Mouse (Mus musculus) bone marrow macrophage, adult 2 months (primary cell): ENCODE data around the gene Slc9a1. TPM values are rescaled to one million over a fixed set of nuclear protein-coding genes. Genes with fewer than 3 reads are reported as not detected.
A peak's percentile ranks its signal among the peaks of the same experiment; 100 is the strongest.

Experiments used
- H3K27ac ChIP-seq: 2 replicates; pipeline ENCODE4 v1.5.1; 2012; ENCODE audit warnings: low read depth, low read length; ENCODE audit not compliant: insufficient read depth
- H3K4me1 ChIP-seq: 2 replicates; pipeline ENCODE4 v1.6.1; 2012; ENCODE audit warnings: low read length; ENCODE audit not compliant: control insufficient read depth, insufficient read depth
- H3K4me3 ChIP-seq: 2 replicates; pipeline ENCODE4 v1.5.1; 2012; ENCODE audit warnings: mild to moderate bottlenecking, low read length, moderate library complexity; ENCODE audit not compliant: insufficient read depth
- CTCF ChIP-seq: IDR thresholded peaks from 2 replicates; pipeline ENCODE4 v1.5.1; 2012; ENCODE audit warnings: low read depth, mild to moderate bottlenecking, low read length, moderate library complexity
- POLR2A ChIP-seq: IDR thresholded peaks from 2 replicates; pipeline ENCODE4 v1.6.1; 2012; ENCODE audit warnings: mild to moderate bottlenecking, low read depth, low read length, borderline replicate concordance
- polyA plus RNA-seq: library from polyadenylated mRNA; stranded (reverse); fragments of >200 nt; gene quantifications from 2 replicates; pipeline ENCODE4 v1.2.4, GENCODE M21; 2012; ENCODE audit not compliant: missing spikeins, insufficient read depth, insufficient read length

The Slc9a1 gene
- polyA plus RNA-seq, 1 experiment: 31.6 TPM

DNA sequence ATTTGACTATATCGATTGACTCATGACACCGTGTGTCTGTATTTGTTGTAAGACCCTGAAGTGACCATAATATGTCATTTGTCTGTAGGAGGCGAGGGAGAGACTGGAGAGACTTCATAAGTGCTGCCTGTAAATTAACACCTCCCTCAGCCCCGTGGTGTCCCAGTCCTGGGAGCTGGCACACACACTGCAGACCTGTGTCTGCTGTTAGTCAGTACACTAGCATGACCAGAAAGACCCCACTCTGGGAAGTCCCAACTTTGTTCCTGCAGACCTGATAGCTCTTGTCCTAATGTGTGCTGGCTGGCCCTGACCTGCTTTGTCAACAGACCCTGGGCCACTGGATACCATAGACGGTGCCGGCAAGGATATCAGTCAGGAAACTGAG is 2.8 kb downstream of the Slc9a1 start:
- H3K27ac ChIP-seq: no peak overlapping the region
- no peak for TF ChIP-seq POLR2A
- no peak for TF ChIP-seq CTCF
- H3K4me1 ChIP-seq: peaks cover 27% of the 10 kb centered on the region
- peak overlapping the region; percentile 72 for H3K4me3 ChIP-seq

DNA sequence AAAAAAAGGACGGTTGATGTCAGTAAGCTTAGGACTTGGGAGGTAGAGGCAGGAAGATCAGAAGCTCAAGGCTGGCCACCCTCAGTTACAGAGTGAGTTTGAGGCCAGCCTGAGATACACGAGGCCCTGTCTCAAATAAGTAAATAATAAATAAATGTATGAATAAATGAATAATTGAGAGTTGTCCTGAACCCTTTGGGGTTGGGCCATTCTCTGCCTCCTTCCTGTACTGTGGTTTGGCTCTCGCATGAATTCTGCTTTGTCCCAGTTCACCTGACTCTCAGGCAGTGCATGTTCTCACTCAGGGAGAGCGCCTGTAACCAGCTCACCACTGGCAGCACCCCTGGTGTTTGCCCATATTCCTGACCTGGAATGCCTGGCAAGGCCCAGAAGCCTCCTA is 4.5 kb downstream of the Slc9a1 start:
- H3K4me1 ChIP-seq: peaks cover 33% of the 10 kb centered on the region
- H3K4me3 ChIP-seq: no peak overlapping the region
- TF ChIP-seq CTCF: no peak
- TF ChIP-seq POLR2A: no peak
- H3K27ac ChIP-seq: no peak overlapping the region

DNA sequence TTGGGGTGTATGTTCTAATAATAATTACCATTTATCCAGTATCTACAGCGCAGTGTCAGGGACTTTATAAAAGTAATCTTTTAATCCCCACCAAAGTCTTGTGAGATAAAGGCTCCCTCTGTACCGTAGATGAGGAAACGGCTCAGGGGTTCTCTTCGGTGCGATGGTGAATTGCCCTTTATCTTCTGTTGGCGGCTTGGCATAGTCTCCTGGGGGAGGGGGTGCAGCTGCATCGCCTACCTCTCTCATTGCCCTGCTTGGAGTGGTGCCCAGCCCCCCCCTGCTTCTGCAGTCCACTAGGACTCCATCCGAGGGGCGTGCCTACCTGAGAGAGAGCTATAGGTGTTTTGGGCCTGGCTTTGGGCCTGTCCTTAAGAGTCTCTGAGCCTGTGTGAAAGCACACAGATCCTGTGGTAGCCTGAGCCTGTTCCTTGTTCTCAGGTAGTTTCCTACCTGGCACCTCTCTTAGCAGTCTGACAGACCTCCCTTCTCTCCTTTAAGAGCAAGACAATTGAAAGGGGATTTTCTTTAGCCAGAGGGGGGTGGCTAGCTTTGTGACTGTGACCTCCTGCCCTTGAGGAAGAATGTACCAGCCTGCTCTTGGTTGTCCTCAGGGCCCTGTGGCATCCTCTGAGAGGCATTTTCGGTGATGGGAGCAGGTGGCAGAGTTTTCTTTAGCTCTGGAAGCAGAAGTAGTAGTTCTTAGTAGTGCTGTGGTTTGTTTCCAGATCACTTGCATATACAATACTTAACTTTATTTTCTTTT is 6.5 kb downstream of the Slc9a1 start:
- Histone ChIP-seq H3K27ac (no peak overlapping the region), H3K4me1 (peaks cover 27% of the 10 kb centered on the region), H3K4me3 (no peak overlapping the region)
- TF ChIP-seq POLR2A (no peak), CTCF (no peak)

DNA sequence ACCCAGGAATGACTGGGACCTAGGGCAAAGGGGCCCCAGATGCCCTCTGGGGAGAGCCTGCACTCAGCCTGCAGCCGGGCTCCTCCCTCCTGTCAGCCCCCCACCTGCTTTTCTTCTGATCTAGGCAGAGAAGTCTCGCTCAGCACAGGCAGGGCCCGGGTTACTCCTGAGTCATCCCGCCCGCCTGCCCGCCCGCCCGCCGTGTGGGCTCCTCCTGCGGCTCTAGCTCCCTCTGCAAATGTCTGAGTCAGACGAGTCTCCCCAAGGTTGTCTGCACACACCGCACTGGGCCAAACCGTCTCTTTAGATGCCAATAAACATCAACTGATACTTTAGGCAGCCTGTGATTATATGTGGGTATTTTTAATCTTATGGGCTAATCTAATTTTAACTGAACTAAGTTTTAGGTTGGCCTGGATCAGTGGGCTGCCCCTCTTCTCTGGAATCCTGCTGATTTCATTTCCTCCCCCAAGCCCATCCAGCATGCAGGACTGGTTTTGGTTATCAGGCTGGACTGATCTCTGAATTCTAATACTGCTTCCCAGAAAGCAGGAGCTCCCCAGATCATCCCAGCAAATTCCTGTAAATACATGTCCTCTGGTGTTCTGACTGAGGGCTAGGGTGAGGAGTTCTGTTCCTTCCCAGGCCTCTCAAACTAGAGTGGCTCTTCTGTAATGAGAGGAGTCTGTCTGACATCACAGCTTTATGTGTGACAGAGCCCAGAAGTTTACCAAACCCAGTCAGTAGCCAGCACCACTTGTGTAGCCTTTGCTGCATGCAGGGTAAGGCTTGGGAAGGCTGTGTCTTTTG is 8.9 kb downstream of the Slc9a1 start:
- no peak for TF ChIP-seq CTCF
- no peak for TF ChIP-seq POLR2A
- no peak overlapping the region for H3K27ac ChIP-seq
- H3K4me3 ChIP-seq: no peak overlapping the region
- peaks cover 8% of the 10 kb centered on the region for H3K4me1 ChIP-seq

DNA sequence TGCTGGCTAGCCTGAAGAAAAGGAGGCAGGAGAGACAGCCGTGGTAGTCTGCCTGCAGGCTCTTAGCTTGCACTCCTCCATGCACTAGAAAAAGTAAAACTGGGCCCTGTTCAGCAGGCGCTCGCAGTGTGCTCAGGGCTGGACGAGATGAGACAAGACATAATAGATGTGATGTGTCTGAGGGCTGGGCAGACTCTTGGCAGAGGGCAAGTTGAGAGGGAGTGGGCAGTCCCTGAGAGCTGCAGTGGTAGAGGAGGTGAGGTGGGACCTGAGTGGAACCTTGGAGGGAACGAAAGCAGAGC is 9.5 kb downstream of the Slc9a1 start:
- no peak overlapping the region for H3K27ac ChIP-seq
- no peak for TF ChIP-seq POLR2A
- TF ChIP-seq CTCF: no peak
- no peak overlapping the region for H3K4me3 ChIP-seq
- H3K4me1 ChIP-seq: peaks cover 6% of the 10 kb centered on the region

DNA sequence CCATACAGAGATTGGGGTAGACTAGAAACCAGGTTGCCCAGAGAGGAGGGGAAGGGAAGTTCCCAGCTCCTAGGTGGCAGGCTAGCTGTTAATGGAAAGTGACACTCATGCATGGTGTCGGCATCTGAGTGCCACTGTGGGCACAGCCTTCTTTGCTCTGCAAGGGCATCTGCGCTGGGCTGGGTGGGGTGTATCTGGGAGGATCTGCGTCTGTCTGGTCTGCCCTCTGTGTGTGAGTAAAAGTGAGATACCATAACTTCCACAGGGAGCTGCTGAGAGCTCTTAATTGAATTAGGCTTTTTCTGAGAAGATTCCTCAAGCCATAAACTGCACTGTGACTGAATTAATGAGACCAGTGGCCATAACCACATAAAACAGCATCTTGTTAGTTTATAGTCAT is 10.4 kb downstream of the Slc9a1 start:
- no peak for TF ChIP-seq POLR2A
- no peak for TF ChIP-seq CTCF
- Histone ChIP-seq H3K4me3 (no peak overlapping the region), H3K4me1 (peaks cover 6% of the 10 kb centered on the region), H3K27ac (no peak overlapping the region)

DNA sequence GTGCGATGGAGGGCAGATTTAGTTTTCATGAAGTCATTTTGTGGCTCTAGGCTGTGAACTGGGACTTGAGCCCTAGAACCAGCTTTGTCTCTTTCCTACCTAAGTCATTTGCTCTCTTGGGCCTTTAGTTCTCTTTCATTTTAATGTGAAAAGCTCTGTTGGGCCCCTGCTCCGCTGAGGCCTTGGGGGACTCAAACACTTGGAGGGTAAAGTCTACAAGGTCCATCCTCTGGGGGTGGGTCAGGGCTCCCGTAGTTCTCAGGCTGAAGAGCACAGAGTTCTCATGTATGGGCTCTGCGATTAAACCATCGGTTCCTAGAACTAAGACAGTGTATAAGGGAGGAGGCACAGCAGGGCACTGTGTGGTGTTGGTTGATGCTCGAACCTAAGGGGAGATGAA is 11.0 kb downstream of the Slc9a1 start:
- Histone ChIP-seq H3K4me1 (peaks cover 6% of the 10 kb centered on the region), H3K4me3 (no peak overlapping the region)
- TF ChIP-seq CTCF (no peak), POLR2A (no peak)

DNA sequence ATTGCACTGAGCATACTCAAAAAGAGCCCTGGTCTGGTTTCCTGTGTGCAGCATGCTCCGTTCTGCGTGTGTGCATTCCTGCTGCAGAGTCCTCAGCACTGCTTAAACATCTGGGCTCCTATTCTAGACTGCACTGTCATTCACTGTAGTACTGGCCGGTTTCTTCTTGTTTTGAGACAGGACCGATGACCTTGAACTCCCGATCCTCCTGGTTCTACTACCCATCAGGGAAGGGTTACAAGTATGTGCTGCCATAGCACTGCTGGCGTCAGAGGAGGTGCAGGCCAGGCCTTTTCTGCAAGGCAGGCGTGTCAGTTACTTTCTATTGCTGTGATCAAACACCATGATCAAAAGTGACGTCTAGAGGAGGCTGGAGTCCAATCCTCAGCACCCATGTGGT is 11.6 kb downstream of the Slc9a1 start:
- Histone ChIP-seq H3K27ac (no peak overlapping the region), H3K4me1 (peaks cover 6% of the 10 kb centered on the region), H3K4me3 (no peak overlapping the region)
- no peak for TF ChIP-seq CTCF
- no peak for TF ChIP-seq POLR2A

More for the DNA sequence above, 11.0 kb downstream of the Slc9a1 start:
- no peak overlapping the region for H3K27ac ChIP-seq

DNA sequence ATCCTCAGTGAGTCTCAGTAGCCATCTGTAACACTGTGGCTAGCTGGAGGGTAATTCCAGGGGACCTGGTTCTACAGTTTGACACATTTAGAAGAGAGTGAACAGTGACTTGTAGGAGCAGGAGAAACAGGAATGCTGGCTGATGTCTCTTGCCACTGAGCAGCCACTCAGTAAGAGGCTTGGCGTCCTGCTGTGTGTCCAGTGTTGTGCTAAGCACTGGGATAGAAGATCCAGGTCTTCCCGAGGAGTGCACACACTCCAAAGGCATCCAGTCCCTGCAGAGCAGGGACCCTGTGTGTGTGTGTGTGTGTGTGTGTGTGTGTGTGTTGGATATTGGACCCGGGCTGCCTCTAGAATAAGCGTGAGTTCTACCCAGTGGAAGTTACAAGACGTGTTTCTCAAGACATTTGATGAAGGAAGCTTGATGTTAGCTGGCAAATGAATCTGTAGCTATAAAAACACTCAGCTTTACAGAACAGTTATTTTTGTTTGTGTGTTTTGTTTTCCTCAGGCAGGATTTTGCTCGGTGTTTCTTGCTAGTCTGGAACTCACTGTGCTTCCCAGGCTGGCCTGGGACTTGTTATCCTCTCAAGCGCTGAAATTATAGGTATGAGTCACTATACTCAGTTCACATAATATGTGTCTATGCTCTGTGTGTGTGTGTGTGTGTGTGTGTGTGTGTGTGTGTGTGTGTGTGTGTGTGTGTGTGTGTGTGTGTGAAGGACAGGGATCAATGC is 16.7 kb downstream of the Slc9a1 start:
- no peak overlapping the region for H3K4me3 ChIP-seq
- peaks cover 20% of the 10 kb centered on the region for H3K4me1 ChIP-seq
- no peak for TF ChIP-seq CTCF
- no peak for TF ChIP-seq POLR2A
- H3K27ac ChIP-seq: no peak overlapping the region

DNA sequence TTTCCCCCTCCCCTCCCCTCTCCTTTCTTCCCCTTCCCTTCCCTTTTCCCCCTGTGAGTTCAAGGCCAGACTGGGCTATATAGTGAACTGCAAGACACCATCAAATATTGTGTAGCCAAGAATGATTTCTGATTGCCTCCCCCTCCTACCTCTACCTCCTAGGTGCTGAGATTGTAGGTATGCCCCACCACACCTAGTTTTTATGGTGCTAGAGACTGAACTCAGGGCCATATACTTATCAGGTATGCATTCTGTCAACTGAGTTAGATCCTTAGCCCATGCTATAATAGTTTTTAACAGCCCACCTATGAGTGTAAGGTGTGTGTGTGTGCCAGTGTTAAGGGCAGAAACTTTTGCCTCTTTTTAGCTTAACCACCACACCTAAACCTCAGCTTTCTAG is 17.5 kb downstream of the Slc9a1 start:
- no peak overlapping the region for H3K4me3 ChIP-seq
- no peak for TF ChIP-seq POLR2A
- no peak for TF ChIP-seq CTCF
- peaks cover 22% of the 10 kb centered on the region for H3K4me1 ChIP-seq
- H3K27ac ChIP-seq: no peak overlapping the region
